Mouse (Mus musculus) heart, postnatal 0 days (tissue): ENCODE results near the gene 1700028K03Rik.

Experiments
- CTCF ChIP-seq: IDR thresholded peaks from 2 replicates; pipeline ENCODE4 v1.5.1; 2016; ENCODE audit warnings: antibody characterized with exemption, control low read depth, low read depth
- EP300 ChIP-seq: IDR thresholded peaks from 2 replicates; pipeline ENCODE4 v1.6.1; 2016; ENCODE audit warnings: antibody characterized with exemption, low read depth

- TF ChIP-seq CTCF, result no peak
- no peak for TF ChIP-seq EP300
Measured at GRCm38 (mm10) chr5:107533590-107533989, 919 bp upstream of the 1700028K03Rik start.
